9 mouse cellular contexts compared by ENCODE assay signal in the genomic region with DNA sequence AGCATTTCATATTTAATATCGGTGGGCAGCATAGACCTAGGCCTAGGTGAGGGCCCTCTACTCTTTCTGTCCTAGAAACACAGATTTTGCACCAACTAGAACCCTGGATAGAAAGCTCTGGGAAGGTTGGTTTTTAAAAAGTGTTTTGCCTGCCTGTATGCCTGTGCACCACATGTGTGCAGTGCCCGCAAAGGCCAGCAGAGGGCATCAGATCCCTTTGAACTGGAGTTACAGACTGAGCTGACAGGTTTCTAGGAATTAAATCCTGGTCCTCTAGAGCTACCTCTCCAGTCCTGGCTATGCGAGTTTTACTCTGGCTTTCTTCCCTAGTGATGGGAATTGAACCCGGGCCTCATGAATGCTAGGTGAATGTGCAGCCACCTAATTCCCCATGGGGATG. TPM values are rescaled to one million over a fixed set of nuclear protein-coding genes. Genes with fewer than 3 reads are reported as not detected.
DNase-seq lines count a peak whose midpoint lies in the region; ATAC-seq lines count a peak whose summit lies in the region.
"Had no signal": no experiment of that assay in that cellular context is flagged by ENCODE, and none has a peak within 500 bp of the region (broad histone marks: within the 10 kb centered on the region; RNA-seq: fewer than 3 reads in every experiment).

No protein-coding gene starts in this region.

- DNase-seq in hindbrain, embryonic 14.5 days (ENCODE audit: low spot score): peak; percentile 64
- DNase-seq in urinary bladder, postnatal 14 days (ENCODE audit: low spot score): peak; percentile 40
- DNase-seq in urinary bladder, adult 2 months (ENCODE audit: low spot score): no peak
- DNase-seq in induced T-regulatory cell, adult 2 months (ENCODE audit: low read depth): peak; percentile 9
- no peak for DNase-seq in layer of hippocampus, adult 8-10 months (ENCODE audit: low spot score in 2 of 2)
- DNase-seq in gastrocnemius, postnatal 14 days: no peak
- DNase-seq in heart, adult 9 months (ENCODE audit: low spot score in 2 of 2): no peak

- no peak overlapping the region for H3K27ac ChIP-seq in hindbrain, embryonic 14.5 days
- H3K27ac ChIP-seq in hindbrain, embryonic 16.5 days (ENCODE audit: low read depth, low read length): no peak overlapping the region

- intact Hi-C loops in gastrocnemius, postnatal 14 days (cut with DNase I; ENCODE audit: low total_unique reads): no loop called here

- no peak overlapping the region for H3K4me3 ChIP-seq in hindbrain, embryonic 14.5 days (replicated peaks; ENCODE audit: low read length)
- no peak overlapping the region for H3K4me3 ChIP-seq in hindbrain, embryonic 16.5 days (ENCODE audit: low read length)
- H3K4me3 ChIP-seq: megakaryocyte, embryonic 14.5 days had no signal

- no peaks in the 10 kb centered on the region for H3K4me1 ChIP-seq in hindbrain, embryonic 14.5 days (replicated peaks; ENCODE audit: control insufficient read depth, insufficient read depth, low read length)
- H3K4me1 ChIP-seq in hindbrain, embryonic 16.5 days (ENCODE audit: control insufficient read depth, insufficient read depth, low read depth, low read length): no peaks in the 10 kb centered on the region

- 0 out of 2 replicates have a peak, but pooled peaks cover 3% of the 10 kb centered on the region for H3K9me3 ChIP-seq in hindbrain, embryonic 14.5 days (ENCODE audit: control insufficient read depth, low read length)
- H3K9me3 ChIP-seq in hindbrain, embryonic 16.5 days (ENCODE audit: control insufficient read depth, low read length): peaks cover 4% of the 10 kb centered on the region; the same call in 1 of the 2 replicates

- H3K36me3 ChIP-seq in hindbrain, embryonic 14.5 days (replicated peaks; ENCODE audit: control insufficient read depth, insufficient read depth): peaks cover 99% of the 10 kb centered on the region
- H3K36me3 ChIP-seq in hindbrain, embryonic 16.5 days (ENCODE audit: control insufficient read depth, insufficient read depth, low read length): peaks cover 67% of the 10 kb centered on the region

- no peak overlapping the region for H3K4me2 ChIP-seq in hindbrain, embryonic 14.5 days (replicated peaks)
- no peak overlapping the region for H3K4me2 ChIP-seq in hindbrain, embryonic 16.5 days (ENCODE audit: low read length)

- no peaks in the 10 kb centered on the region for H3K27me3 ChIP-seq in hindbrain, embryonic 14.5 days (ENCODE audit: control insufficient read depth, insufficient read depth, low read length)
- H3K27me3 ChIP-seq in hindbrain, embryonic 16.5 days (replicated peaks; ENCODE audit: control insufficient read depth, insufficient read depth, low read length): no peaks in the 10 kb centered on the region

- ATAC-seq in hindbrain, embryonic 14.5 days (ENCODE audit: low FRiP score): no peak
- no peak for ATAC-seq in hindbrain, embryonic 16.5 days

- H3K9ac ChIP-seq in hindbrain, embryonic 14.5 days: no peak overlapping the region
- H3K9ac ChIP-seq in hindbrain, embryonic 16.5 days (ENCODE audit: low read depth, low read length): no peak overlapping the region

- 94% methylated on average over 4 of the region's 4 CpGs for WGBS in hindbrain, embryonic 14.5 days
- WGBS in hindbrain, embryonic 16.5 days: 85% methylated on average over 4 of the region's 4 CpGs

RNA-seq across cellular contexts. Expression of a gene that starts 30.1 kb away (rescaled TPM):
- 11.9 and 12.3 TPM in 2 replicates for polyA plus RNA-seq in hindbrain, embryonic 14.5 days (2014; fragmentation: Nextera tagmentation; extraction: Ambion mirVana)
- 15.8 and 19.2 TPM in 2 replicates for polyA plus RNA-seq in hindbrain, embryonic 16.5 days (2015; fragmentation: Nextera tagmentation; extraction: Ambion mirVana)
- 188 and 194 TPM in 2 replicates for polyA plus RNA-seq in urinary bladder, adult 2 months (2012; rRNA removed)
- total RNA-seq in layer of hippocampus, adult 8-10 months (2022): 10 to 100 TPM in 1 of 4 experiments, 1 to 10 TPM in 3; 9.4 to 11.2 (median 9.4) TPM
- total RNA-seq in gastrocnemius, postnatal 14 days (2021): 10 to 100 TPM; 11.5 to 12.9 TPM

RNA-seq across cellular contexts. Expression of a gene that starts 38.8 kb away (rescaled TPM):
- 202 and 203 TPM in 2 replicates for polyA plus RNA-seq in hindbrain, embryonic 14.5 days (2014; fragmentation: Nextera tagmentation; extraction: Ambion mirVana)
- 237 and 252 TPM in 2 replicates for polyA plus RNA-seq in hindbrain, embryonic 16.5 days (2015; fragmentation: Nextera tagmentation; extraction: Ambion mirVana)
- polyA plus RNA-seq in urinary bladder, adult 2 months (2012; rRNA removed): 19.5 and 20.0 TPM in 2 replicates
- total RNA-seq in layer of hippocampus, adult 8-10 months (2022): 10 to 100 TPM; 12.5 to 15.2 (median 13.3) TPM
- total RNA-seq in gastrocnemius, postnatal 14 days (2021): 1 to 10 TPM; 2.6 to 2.7 TPM

RNA-seq across cellular contexts. Expression of a gene that starts 49.8 kb away (rescaled TPM):
- 32.0 and 32.1 TPM in 2 replicates for polyA plus RNA-seq in hindbrain, embryonic 14.5 days (2014; fragmentation: Nextera tagmentation; extraction: Ambion mirVana)
- polyA plus RNA-seq in hindbrain, embryonic 16.5 days (2015; fragmentation: Nextera tagmentation; extraction: Ambion mirVana): 24.5 and 25.0 TPM in 2 replicates
- polyA plus RNA-seq in urinary bladder, adult 2 months (2012; rRNA removed): 25.6 and 25.8 TPM in 2 replicates
- 10 to 100 TPM; 20.2 to 22.9 (median 20.8) TPM for total RNA-seq in layer of hippocampus, adult 8-10 months (2022)
- 10 to 100 TPM; 11.8 to 14.3 TPM for total RNA-seq in gastrocnemius, postnatal 14 days (2021)

Comparison
In these comparisons a context has a peak if more than half of its experiments do, and no peak if none do; other contexts are left out.
1. DNase-seq: peak in hindbrain, embryonic 14.5 days (single experiment), urinary bladder, postnatal 14 days (single experiment) and induced T-regulatory cell, adult 2 months (single experiment); none in urinary bladder, adult 2 months (single experiment), layer of hippocampus, adult 8-10 months (0 of 2), gastrocnemius, postnatal 14 days (single experiment) and heart, adult 9 months (0 of 2).